Mouse (Mus musculus) testis, adult 2 months (tissue): ENCODE measurements around the gene Hepacam2.

Experiments
- CTCF ChIP-seq: fragments of 200-500 bp; IDR thresholded peaks from 2 replicates; pipeline ENCODE4 v1.5.1; 2012; ENCODE audit warnings: low read depth, mild to moderate bottlenecking, inconsistent platforms, low read length, moderate library complexity; ENCODE audit not compliant: control insufficient read depth, insufficient read depth, insufficient replicate concordance
- POLR2A ChIP-seq: fragments of 200-500 bp; IDR thresholded peaks from 2 replicates; pipeline ENCODE4 v1.6.1; 2012; ENCODE audit warnings: low read depth, mild to moderate bottlenecking, inconsistent platforms, low read length, moderate library complexity; ENCODE audit not compliant: control insufficient read depth

- TF ChIP-seq POLR2A (no peak), CTCF (no peak)
Observed at GRCm38 (mm10) chr6:3485133-3485532, 13.0 kb downstream of the Hepacam2 start.
